Mouse (Mus musculus) embryonic facial prominence, embryonic 12.5 days (tissue): ENCODE results near the gene Aknad1. TPM values are rescaled to one million over a fixed set of nuclear protein-coding genes. Genes with fewer than 3 reads are reported as not detected.

Experiments used
- ATAC-seq: fragments of 200-750 bp; cut with Nextera tagmentation; 2 replicates; pipeline ENCODE4 v1.8.0; 2017; ENCODE audit not compliant: insufficient number of reproducible peaks, insufficient read depth, low FRiP score, low TSS enrichment
- H3K27ac ChIP-seq: fragments of 300-500 bp; sonication (generic); 2 replicates; pipeline ENCODE4 v1.5.1; 2016; ENCODE audit warnings: mild to moderate bottlenecking
- H3K27me3 ChIP-seq: fragments of 300-500 bp; sonication (generic); 2 replicates; pipeline ENCODE4 v1.6.1; 2016; ENCODE audit warnings: mild to moderate bottlenecking, moderate library complexity
- H3K36me3 ChIP-seq: fragments of 300-500 bp; sonication (generic); 2 replicates; pipeline ENCODE4 v1.6.1; 2016; ENCODE audit warnings: mild to moderate bottlenecking
- H3K4me1 ChIP-seq: fragments of 300-500 bp; sonication (generic); 2 replicates; pipeline ENCODE4 v1.6.1; 2016
- H3K4me2 ChIP-seq: fragments of 300-500 bp; sonication (generic); replicated peaks from 2 replicates; pipeline ENCODE4 v1.6.1; 2016; ENCODE audit warnings: mild to moderate bottlenecking, moderate library complexity
- H3K4me3 ChIP-seq: fragments of 300-500 bp; sonication (generic); 2 replicates; pipeline ENCODE4 v1.5.1; 2016; ENCODE audit warnings: mild to moderate bottlenecking
- H3K9ac ChIP-seq: fragments of 300-500 bp; sonication (generic); 2 replicates; pipeline ENCODE4 v1.6.1; 2016; ENCODE audit warnings: mild to moderate bottlenecking, moderate library complexity
- H3K9me3 ChIP-seq: fragments of 300-500 bp; sonication (generic); 2 replicates; pipeline ENCODE4 v1.6.1; 2016; ENCODE audit warnings: mild to moderate bottlenecking, moderate library complexity
- WGBS: fragments of 180-500 bp; shearing (Covaris S2); methylation state at CpG from one replicate; pipeline ENCODE4 v1.1.7; 2016; 5-methylcytosine and 5-hydroxymethylcytosine counted together
- polyA plus RNA-seq: library from polyadenylated mRNA; unstranded; fragments of >200 nt; fragmentation: Nextera tagmentation; extraction: Ambion mirVana; gene quantifications from 2 replicates; pipeline ENCODE4 v1.2.1, GENCODE M21; 2016

Aknad1 gene
- polyA plus RNA-seq, 1 experiment from 2014 or later, result 0.36 TPM

- no peaks in the 10 kb centered on the region for H3K9me3 ChIP-seq
- 75% methylated on average over 11 of the region's 11 CpGs for WGBS
- H3K27ac ChIP-seq, result no peak overlapping the region
- no peak overlapping the region for H3K9ac ChIP-seq
- no peak for ATAC-seq
- no peak overlapping the region for H3K4me2 ChIP-seq
- H3K27me3 ChIP-seq, result no peaks in the 10 kb centered on the region
- H3K36me3 ChIP-seq, result 0 out of 2 replicates have a peak, but pooled peaks cover 9% of the 10 kb centered on the region
- no peak overlapping the region for H3K4me3 ChIP-seq
- H3K4me1 ChIP-seq, result no peaks in the 10 kb centered on the region
Observed at GRCm38 (mm10) chr3:108830493-108830892, 91.0 kb downstream of the Aknad1 start.

GRCm38 (mm10) chr3:108831750-108832149 lies 92.3 kb downstream of the Aknad1 start:
- H3K9ac ChIP-seq, result no peak overlapping the region
- H3K4me1 ChIP-seq, result no peaks in the 10 kb centered on the region
- H3K27ac ChIP-seq, result no peak overlapping the region
- ATAC-seq, result no peak
- H3K36me3 ChIP-seq, result 0 out of 2 replicates have a peak, but pooled peaks cover 3% of the 10 kb centered on the region
- H3K27me3 ChIP-seq, result no peaks in the 10 kb centered on the region
- H3K4me3 ChIP-seq, result no peak overlapping the region
- H3K9me3 ChIP-seq, result no peaks in the 10 kb centered on the region
- no peak overlapping the region for H3K4me2 ChIP-seq
- WGBS, result 92% methylated on average over 6 of the region's 6 CpGs

Other genes starting within 250 kb of the Aknad1 start
- gene 1700013F07Rik, start 205.5 kb upstream of the Aknad1 start, polyA plus RNA-seq, result 0.26 and 0.37 TPM in 2 replicates
- 0.67 and 1.3 TPM in 2 replicates for gene 5330417C22Rik, start 203.1 kb upstream of the Aknad1 start, polyA plus RNA-seq
- gene Tmem167b, start 177.2 kb upstream of the Aknad1 start, polyA plus RNA-seq, result 44.0 and 45.1 TPM in 2 replicates
- gene Taf13, start 168.0 kb upstream of the Aknad1 start, polyA plus RNA-seq, result 51.7 and 52.3 TPM in 2 replicates
- 17.5 and 17.6 TPM in 2 replicates for gene Wdr47, start 148.4 kb upstream of the Aknad1 start, polyA plus RNA-seq
- 74.8 and 77.2 TPM in 2 replicates for gene Clcc1, start 85.7 kb upstream of the Aknad1 start, polyA plus RNA-seq
- gene Gpsm2, start 17.3 kb upstream of the Aknad1 start, polyA plus RNA-seq, result 77.0 and 82.5 TPM in 2 replicates
- gene Stxbp3, start 100.9 kb downstream of the Aknad1 start, polyA plus RNA-seq, result 29.3 and 31.2 TPM in 2 replicates
- 0.14 and 0.17 TPM in 2 replicates for gene Fndc7, start 150.3 kb downstream of the Aknad1 start, polyA plus RNA-seq
- 82.3 and 91.7 TPM in 2 replicates for gene Prpf38b, start 172.1 kb downstream of the Aknad1 start, polyA plus RNA-seq
- 1.6 and 1.9 TPM in 2 replicates for gene Henmt1, start 200.2 kb downstream of the Aknad1 start, polyA plus RNA-seq
- not detected in 2 replicates for gene Gm9857, start 200.8 kb downstream of the Aknad1 start, polyA plus RNA-seq